Mouse (Mus musculus): ENCODE results near the gene Ctdspl. TPM values are rescaled to one million over a fixed set of nuclear protein-coding genes. Genes with fewer than 3 reads are reported as not detected.

Ctdspl gene
- total and polyA plus RNA-seq, 2 experiments from 2014 or later = 4.6 to 7.8 TPM

DNA sequence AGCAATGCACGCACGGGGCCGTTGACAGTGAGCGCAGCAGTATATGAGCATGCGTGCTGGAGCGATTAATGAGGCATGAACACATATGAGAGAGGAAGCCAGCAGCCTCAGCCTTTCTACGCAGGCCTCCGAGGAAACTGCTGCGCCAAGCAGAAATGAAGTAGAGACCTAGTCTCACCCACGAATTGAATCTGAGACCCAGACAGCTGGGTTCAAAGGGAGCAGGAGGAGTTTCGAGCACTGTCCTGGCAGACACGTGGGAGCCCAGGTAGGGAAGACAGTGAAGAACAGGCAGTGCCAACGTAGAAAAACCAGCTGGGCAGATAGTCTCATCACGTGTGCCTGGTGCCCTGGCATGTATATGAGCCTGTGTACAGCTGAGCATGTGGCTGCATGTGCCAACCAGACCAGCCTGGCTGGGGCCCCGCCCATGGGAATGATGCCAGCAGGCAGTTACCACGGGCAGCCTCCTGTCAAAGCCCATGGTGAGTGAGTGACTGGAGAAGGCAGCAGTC is 6.5 kb upstream of the Ctdspl start:
- no peaks in the 10 kb centered on the region for H3K36me3 ChIP-seq (ENCODE audit: insufficient read depth)
- DNase-seq = peak; percentile 58
- no peak for TF ChIP-seq CTCF (IDR thresholded peaks at IDR 0.05; ENCODE audit: low read depth)
- no peaks in the 10 kb centered on the region for H3K27me3 ChIP-seq (ENCODE audit: insufficient read depth, low read length)
- ATAC-seq = peak; percentile 61
- peaks cover 10% of the 10 kb centered on the region; the same call in 1 of the 2 replicates for H3K4me1 ChIP-seq (ENCODE audit: insufficient read depth)
- H3K4me3 ChIP-seq (ENCODE audit: low read depth, low read length) = no peak overlapping the region
- no peak overlapping the region for H3K9ac ChIP-seq
- no peak overlapping the region for H3K4me2 ChIP-seq (ENCODE audit: low read depth)
- no peaks in the 10 kb centered on the region for H3K9me3 ChIP-seq (ENCODE audit: low read length)
- WGBS = 58% methylated on average over 16 of the region's 16 CpGs
- H3K27ac ChIP-seq (ENCODE audit: low read depth, low read length) = no peak overlapping the region

DNA sequence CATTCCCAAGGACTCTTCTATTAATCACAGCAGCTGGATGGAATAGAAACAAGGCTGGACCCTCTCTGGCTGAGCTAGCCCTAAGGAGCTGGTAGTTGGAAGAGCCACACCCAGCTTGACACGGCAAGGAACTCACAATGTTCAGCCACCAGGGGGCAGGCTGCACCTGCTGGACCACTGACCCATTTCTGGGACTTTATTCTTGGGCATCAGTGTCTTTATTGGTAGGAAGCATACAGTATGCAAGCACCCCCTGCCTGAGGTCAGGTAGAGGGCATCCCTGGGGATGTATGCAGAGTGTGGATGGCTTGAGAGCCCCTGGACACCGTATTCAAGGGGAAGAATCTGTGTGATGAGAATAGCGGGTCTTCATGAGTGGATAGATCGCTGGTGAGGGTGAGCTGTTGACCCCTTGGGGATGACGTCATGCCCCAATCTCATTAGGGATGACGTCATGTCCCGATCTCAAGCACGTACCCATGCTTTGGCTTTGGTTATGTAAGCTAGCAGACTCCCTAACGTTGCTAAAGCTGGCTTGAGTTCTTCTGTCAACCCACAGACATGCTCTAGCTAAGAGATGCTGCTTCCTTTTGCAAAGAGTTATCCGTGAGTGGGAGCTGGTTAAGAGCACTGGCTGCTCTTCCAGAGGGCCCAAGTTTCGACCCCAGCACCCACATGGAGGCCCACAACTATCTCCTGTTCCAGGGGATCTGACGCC is 5.3 kb upstream of the Ctdspl start:
- peaks cover 14% of the 10 kb centered on the region; the same call in 1 of the 2 replicates for H3K4me1 ChIP-seq (ENCODE audit: insufficient read depth)
- no peak overlapping the region for H3K4me3 ChIP-seq (ENCODE audit: low read depth, low read length)
- TF ChIP-seq CTCF (IDR thresholded peaks at IDR 0.05; ENCODE audit: low read depth) = peak; percentile 96
- H3K27me3 ChIP-seq (ENCODE audit: insufficient read depth, low read length) = no peaks in the 10 kb centered on the region
- DNase-seq (peak; percentile 83), ATAC-seq (peak; percentile 20)
- no peaks in the 10 kb centered on the region for H3K36me3 ChIP-seq (ENCODE audit: insufficient read depth)
- H3K4me2 ChIP-seq (ENCODE audit: low read depth) = no peak overlapping the region
- no peaks in the 10 kb centered on the region for H3K9me3 ChIP-seq (ENCODE audit: low read length)
- 34% methylated on average over 12 of the region's 12 CpGs for WGBS
- H3K27ac ChIP-seq (ENCODE audit: low read depth, low read length) = no peak overlapping the region
- no peak overlapping the region for H3K9ac ChIP-seq

DNA sequence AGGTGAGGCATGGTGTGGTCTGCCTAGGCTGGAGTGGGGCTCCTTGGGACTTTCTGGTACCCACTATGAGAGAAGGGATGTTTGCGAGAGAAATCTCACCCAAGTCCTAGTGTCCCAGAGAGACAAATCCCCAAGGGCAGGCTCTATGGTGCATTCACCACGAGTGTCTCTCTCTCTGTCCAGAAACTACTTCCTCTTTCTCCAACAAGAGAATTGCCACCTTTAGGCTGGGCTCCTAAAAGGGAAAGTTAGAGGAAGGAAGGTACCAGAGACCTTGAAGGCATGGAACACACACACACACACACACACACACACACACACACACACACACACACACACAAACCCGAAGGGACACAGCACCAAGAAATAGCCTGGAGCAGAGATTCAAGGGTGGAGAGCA is 4.3 kb upstream of the Ctdspl start:
- no peaks in the 10 kb centered on the region for H3K9me3 ChIP-seq (ENCODE audit: low read length)
- DNase-seq (no peak), ATAC-seq (no peak)
- no peak overlapping the region for H3K27ac ChIP-seq (ENCODE audit: low read depth, low read length)
- no peak for TF ChIP-seq CTCF (IDR thresholded peaks at IDR 0.05; ENCODE audit: low read depth)
- 89% methylated on average over 3 of the region's 3 CpGs for WGBS
- no peaks in the 10 kb centered on the region for H3K27me3 ChIP-seq (ENCODE audit: insufficient read depth, low read length)
- H3K36me3 ChIP-seq (ENCODE audit: insufficient read depth) = no peaks in the 10 kb centered on the region
- no peak overlapping the region for H3K4me3 ChIP-seq (ENCODE audit: low read depth, low read length)
- H3K4me1 ChIP-seq (ENCODE audit: insufficient read depth) = peaks cover 14% of the 10 kb centered on the region; the same call in 1 of the 2 replicates
- no peak overlapping the region for H3K4me2 ChIP-seq (ENCODE audit: low read depth)
- H3K9ac ChIP-seq = no peak overlapping the region

DNA sequence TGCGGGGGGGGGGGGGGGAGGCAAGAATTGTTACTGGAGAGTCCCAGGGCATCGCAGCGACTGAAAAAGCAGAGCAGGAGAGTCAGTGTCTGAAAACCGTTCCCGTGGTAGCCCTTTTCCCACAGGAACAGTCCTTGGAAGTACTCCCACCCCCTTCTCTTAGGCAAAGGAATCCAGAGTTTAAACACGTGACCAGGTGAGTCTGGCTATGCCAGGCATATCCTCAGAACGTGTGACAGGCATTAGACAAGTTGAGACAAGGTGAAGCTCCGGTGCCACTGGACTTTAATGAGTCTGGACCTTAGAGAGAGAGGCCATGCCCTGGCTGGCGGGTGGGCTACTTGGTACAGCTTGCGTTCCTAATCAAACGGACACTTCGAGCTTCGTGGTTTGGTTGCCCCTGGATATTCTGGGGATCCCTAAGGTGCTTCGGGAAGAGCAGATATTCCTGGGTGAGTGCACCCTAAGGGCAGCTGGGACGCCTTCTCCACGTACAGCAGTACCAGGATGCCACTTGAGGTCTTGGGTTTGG is 1.6 kb upstream of the Ctdspl start:
- no peaks in the 10 kb centered on the region for H3K27me3 ChIP-seq (ENCODE audit: insufficient read depth, low read length)
- no peak overlapping the region for H3K27ac ChIP-seq (ENCODE audit: low read depth, low read length)
- ATAC-seq = no peak
- peaks cover 17% of the 10 kb centered on the region for H3K4me1 ChIP-seq (ENCODE audit: insufficient read depth)
- no peaks in the 10 kb centered on the region for H3K9me3 ChIP-seq (ENCODE audit: low read length)
- peak overlapping the region; percentile 90 for H3K4me2 ChIP-seq (ENCODE audit: low read depth)
- H3K4me3 ChIP-seq (ENCODE audit: low read depth, low read length) = peak overlapping the region; percentile 79
- H3K36me3 ChIP-seq (ENCODE audit: insufficient read depth) = no peaks in the 10 kb centered on the region
- no peak overlapping the region for H3K9ac ChIP-seq
- WGBS = 18% methylated on average over 16 of the region's 16 CpGs
- TF ChIP-seq CTCF (IDR thresholded peaks at IDR 0.05; ENCODE audit: low read depth) = no peak
- no peak for DNase-seq

DNA sequence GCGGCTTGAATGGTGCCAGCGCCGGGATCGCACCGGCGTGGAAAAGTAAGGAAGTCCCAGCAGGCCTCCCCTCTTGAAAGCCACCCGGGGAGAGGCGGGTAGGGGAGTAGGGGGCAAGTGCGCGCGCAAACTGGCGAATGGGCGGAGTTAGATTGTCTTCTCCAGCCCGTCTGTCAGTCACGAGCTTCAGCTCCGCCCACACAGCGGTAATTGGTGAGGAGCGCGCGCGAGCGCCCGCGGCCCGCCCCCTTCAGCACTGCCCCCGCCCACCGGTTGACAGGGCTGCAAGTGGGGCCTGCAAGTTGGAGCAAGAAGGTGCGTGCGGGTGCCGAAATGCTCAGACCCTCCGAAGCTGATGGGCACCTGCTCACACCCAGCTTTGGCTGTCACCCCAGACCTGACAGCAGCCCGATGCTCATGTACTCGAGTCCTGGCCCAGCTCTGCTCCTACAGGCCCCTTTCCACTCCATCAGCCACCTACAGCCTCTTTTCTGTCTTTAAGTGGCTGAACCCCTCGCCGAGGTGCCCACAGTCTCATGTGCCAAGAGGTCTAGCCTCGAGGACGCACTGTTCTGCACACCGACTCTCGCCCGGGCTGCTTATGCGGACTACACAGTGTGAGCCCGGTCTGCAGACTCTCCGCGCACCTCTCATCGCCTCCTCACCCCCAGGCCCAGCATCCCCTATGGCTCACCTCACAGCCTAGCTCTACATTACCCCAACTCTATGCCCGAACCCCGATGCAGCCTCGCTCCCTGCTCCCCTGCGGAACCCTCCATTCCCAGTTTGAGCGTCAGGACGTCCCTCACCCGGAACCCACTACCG is 755 bp upstream of the Ctdspl start:
- Histone ChIP-seq H3K27me3 (ENCODE audit: insufficient read depth, low read length) (no peaks in the 10 kb centered on the region), H3K36me3 (ENCODE audit: insufficient read depth) (no peaks in the 10 kb centered on the region), H3K4me3 (ENCODE audit: low read depth, low read length) (peak overlapping the region; percentile 79), H3K4me2 (ENCODE audit: low read depth) (peak overlapping the region; percentile 90), H3K4me1 (ENCODE audit: insufficient read depth) (peaks cover 11% of the 10 kb centered on the region), H3K27ac (ENCODE audit: low read depth, low read length) (peak overlapping the region; percentile 92), H3K9ac (peak overlapping the region; percentile 80), H3K9me3 (ENCODE audit: low read length) (no peaks in the 10 kb centered on the region)
- peak; percentile 88 for ATAC-seq
- WGBS = under 1% methylated on average over 48 of the region's 53 CpGs
- TF ChIP-seq CTCF (IDR thresholded peaks at IDR 0.05; ENCODE audit: low read depth) = no peak
- peak; percentile 94 for DNase-seq

DNA sequence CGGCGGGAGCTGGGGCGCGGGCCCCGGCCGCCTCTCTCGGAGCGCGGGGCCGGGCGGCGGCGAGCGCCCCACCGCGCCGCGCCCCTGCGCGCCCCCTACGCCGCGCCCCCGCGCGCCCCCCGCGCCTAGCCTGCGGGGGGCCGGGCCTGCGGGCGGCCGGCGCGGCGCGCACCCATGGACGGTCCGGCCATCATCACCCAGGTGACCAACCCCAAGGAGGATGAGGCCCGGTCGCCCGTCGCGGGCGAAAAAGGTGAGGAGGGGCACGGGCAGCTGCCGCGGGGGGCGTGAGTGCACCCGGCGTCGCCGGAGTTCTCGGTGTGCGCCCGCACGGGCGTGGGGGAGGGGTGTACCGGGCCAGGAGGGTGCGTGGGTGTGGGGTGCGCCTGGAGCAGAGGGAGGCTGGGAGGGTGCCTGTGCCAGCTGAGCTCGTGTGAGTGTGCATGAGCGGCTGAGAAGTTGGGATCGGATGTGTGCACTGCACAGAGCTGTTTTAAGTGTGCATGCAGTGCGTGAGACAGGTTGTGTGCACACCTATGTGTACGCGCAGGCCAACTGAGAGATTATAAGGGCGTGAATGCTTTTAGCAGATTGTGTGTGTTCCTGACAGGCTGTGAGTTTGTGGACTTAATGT is 552 bp downstream of the Ctdspl start:
- no peak for TF ChIP-seq CTCF (IDR thresholded peaks at IDR 0.05; ENCODE audit: low read depth)
- H3K4me3 ChIP-seq (ENCODE audit: low read depth, low read length) = peak overlapping the region; percentile 79
- WGBS = 3% methylated on average over 33 of the region's 68 CpGs
- no peaks in the 10 kb centered on the region for H3K27me3 ChIP-seq (ENCODE audit: insufficient read depth, low read length)
- peak overlapping the region; percentile 80 for H3K9ac ChIP-seq
- no peaks in the 10 kb centered on the region for H3K9me3 ChIP-seq (ENCODE audit: low read length)
- H3K27ac ChIP-seq (ENCODE audit: low read depth, low read length) = peak overlapping the region; percentile 92
- no peaks in the 10 kb centered on the region for H3K36me3 ChIP-seq (ENCODE audit: insufficient read depth)
- ATAC-seq (peak; percentile 53), DNase-seq (peak; percentile 66)
- peaks cover 11% of the 10 kb centered on the region for H3K4me1 ChIP-seq (ENCODE audit: insufficient read depth)
- H3K4me2 ChIP-seq (ENCODE audit: low read depth) = peak overlapping the region; percentile 90

All from forebrain, postnatal 0 days (tissue).